Mouse (Mus musculus) intestine, embryonic 15.5 days (tissue): ENCODE measurements at regions not wholly inside any gene's neighbourhood (a gene's known extent, or its start where the extent isn't known, plus 50 kb on each side); places are given as distances from the start of the nearest gene placed in this dataset.
"Not testable (repeated sequence)": the region's sequence is repeated elsewhere in the genome, so short reads cannot be mapped to it uniquely, and the experiment has no call there.

ENCODE experiments used
- ATAC-seq: fragments of 200-750 bp; cut with Nextera tagmentation; 2 replicates; pipeline ENCODE4 v1.8.0; 2017; ENCODE audit warnings: moderate TSS enrichment, moderate library complexity
- H3K27ac ChIP-seq: fragments of 300-500 bp; sonication (generic); 2 replicates; pipeline ENCODE4 v1.5.1; 2015; ENCODE audit warnings: mild to moderate bottlenecking, inconsistent platforms
- H3K27me3 ChIP-seq: fragments of 300-500 bp; sonication (generic); replicated peaks from 2 replicates; pipeline ENCODE4 v1.6.1; 2015; ENCODE audit warnings: inconsistent platforms
- H3K36me3 ChIP-seq: fragments of 300-500 bp; sonication (generic); 2 replicates; pipeline ENCODE4 v1.6.1; 2015; ENCODE audit warnings: inconsistent platforms
- H3K4me1 ChIP-seq: fragments of 300-500 bp; sonication (generic); replicated peaks from 2 replicates; pipeline ENCODE4 v1.6.1; 2015; ENCODE audit warnings: inconsistent platforms
- H3K4me2 ChIP-seq: fragments of 300-500 bp; sonication (generic); replicated peaks from 2 replicates; pipeline ENCODE4 v1.6.1; 2015; ENCODE audit warnings: mild to moderate bottlenecking, inconsistent platforms
- H3K4me3 ChIP-seq: fragments of 300-500 bp; sonication (generic); replicated peaks from 2 replicates; pipeline ENCODE4 v1.5.1; 2015; ENCODE audit warnings: inconsistent platforms
- H3K9ac ChIP-seq: fragments of 300-500 bp; sonication (generic); 2 replicates; pipeline ENCODE4 v1.6.1; 2015; ENCODE audit warnings: inconsistent platforms
- H3K9me3 ChIP-seq: fragments of 300-500 bp; sonication (generic); 2 replicates; pipeline ENCODE4 v1.6.1; 2016; ENCODE audit warnings: inconsistent platforms
- WGBS: fragments of 180-500 bp; shearing (Covaris S2); methylation state at CpG from one replicate; pipeline ENCODE4 v1.1.7; 2015; 5-methylcytosine and 5-hydroxymethylcytosine counted together

- H3K9ac ChIP-seq = no peak overlapping the region
- no peak overlapping the region for H3K4me3 ChIP-seq
- H3K27ac ChIP-seq = no peak overlapping the region
- H3K36me3 ChIP-seq = no peaks in the 10 kb centered on the region
- WGBS = 88% methylated on average over 3 of the region's 3 CpGs
- ATAC-seq = no peak
- no peak overlapping the region for H3K4me2 ChIP-seq
- no peaks in the 10 kb centered on the region for H3K27me3 ChIP-seq
- H3K4me1 ChIP-seq = no peaks in the 10 kb centered on the region
- H3K9me3 ChIP-seq = no peaks in the 10 kb centered on the region
These were observed 171.9 kb upstream of the Pum3 start for GRCm38 (mm10) chr19:27601551-27601950.

- not testable (repeated sequence) for H3K4me1 ChIP-seq, H3K27ac ChIP-seq, H3K9me3 ChIP-seq, H3K4me2 ChIP-seq, H3K36me3 ChIP-seq, ATAC-seq, H3K9ac ChIP-seq, H3K27me3 ChIP-seq, H3K4me3 ChIP-seq
- 86% methylated on average over 9 of the region's 9 CpGs for WGBS
These were observed 170.8 kb upstream of the Pum3 start for GRCm38 (mm10) chr19:27600386-27600785.

- no peak for ATAC-seq
- Histone ChIP-seq H3K4me1 (no peaks in the 10 kb centered on the region), H3K4me2 (no peak overlapping the region), H3K27ac (no peak overlapping the region), H3K9me3 (no peaks in the 10 kb centered on the region), H3K4me3 (no peak overlapping the region), H3K9ac (no peak overlapping the region), H3K36me3 (no peaks in the 10 kb centered on the region), H3K27me3 (no peaks in the 10 kb centered on the region)
- WGBS = 58% methylated on average over 10 of the region's 10 CpGs
These were observed 170.1 kb upstream of the Pum3 start for GRCm38 (mm10) chr19:27599639-27600308.

- Histone ChIP-seq H3K4me1 (no peaks in the 10 kb centered on the region), H3K9ac (no peak overlapping the region), H3K4me2 (no peak overlapping the region), H3K27ac (no peak overlapping the region), H3K36me3 (no peaks in the 10 kb centered on the region), H3K27me3 (no peaks in the 10 kb centered on the region), H3K4me3 (no peak overlapping the region), H3K9me3 (no peaks in the 10 kb centered on the region)
- 88% methylated on average over 5 of the region's 5 CpGs for WGBS
- ATAC-seq = no peak
These were observed 168.7 kb upstream of the Pum3 start for GRCm38 (mm10) chr19:27598350-27598749.

GRCm38 (mm10) chr19:27585566-27585965 is 155.9 kb upstream of the Pum3 start:
- no peak overlapping the region for H3K27ac ChIP-seq
- no peaks in the 10 kb centered on the region for H3K27me3 ChIP-seq
- H3K9ac ChIP-seq = no peak overlapping the region
- ATAC-seq = no peak
- H3K36me3 ChIP-seq = no peaks in the 10 kb centered on the region
- 82% methylated on average over 6 of the region's 6 CpGs for WGBS
- no peaks in the 10 kb centered on the region; the same call in 1 of the 2 replicates for H3K4me1 ChIP-seq
- H3K4me3 ChIP-seq = no peak overlapping the region
- no peak overlapping the region for H3K4me2 ChIP-seq
- H3K9me3 ChIP-seq = no peaks in the 10 kb centered on the region

GRCm38 (mm10) chr19:27582111-27582500 is 152.5 kb upstream of the Pum3 start:
- Histone ChIP-seq H3K27me3 (no peaks in the 10 kb centered on the region), H3K27ac (no peak overlapping the region), H3K9me3 (no peaks in the 10 kb centered on the region), H3K9ac (no peak overlapping the region), H3K4me2 (no peak overlapping the region), H3K4me1 (no peaks in the 10 kb centered on the region; the same call in 1 of the 2 replicates), H3K36me3 (no peaks in the 10 kb centered on the region), H3K4me3 (no peak overlapping the region)
- no peak for ATAC-seq
- 46% methylated on average over 8 of the region's 8 CpGs for WGBS

- 39% methylated on average over 6 of the region's 6 CpGs for WGBS
- Histone ChIP-seq H3K27ac (no peak overlapping the region), H3K4me1 (no peaks in the 10 kb centered on the region; the same call in 1 of the 2 replicates), H3K9ac (no peak overlapping the region), H3K4me2 (no peak overlapping the region), H3K9me3 (no peaks in the 10 kb centered on the region), H3K27me3 (no peaks in the 10 kb centered on the region), H3K4me3 (no peak overlapping the region), H3K36me3 (no peaks in the 10 kb centered on the region)
- ATAC-seq = peak; percentile 49; the same call in 1 of the 2 replicates
These were observed 151.9 kb upstream of the Pum3 start for GRCm38 (mm10) chr19:27581362-27582110.

- Histone ChIP-seq H3K4me2 (no peak overlapping the region), H3K4me3 (no peak overlapping the region), H3K27me3 (no peaks in the 10 kb centered on the region), H3K4me1 (no peaks in the 10 kb centered on the region; the same call in 1 of the 2 replicates), H3K36me3 (no peaks in the 10 kb centered on the region), H3K9ac (no peak overlapping the region), H3K9me3 (no peaks in the 10 kb centered on the region), H3K27ac (no peak overlapping the region)
- no peak for ATAC-seq
These were observed 146.9 kb upstream of the Pum3 start for GRCm38 (mm10) chr19:27576478-27576877.

GRCm38 (mm10) chr19:27566929-27567328 is 137.3 kb upstream of the Pum3 start:
- no peaks in the 10 kb centered on the region for H3K27me3 ChIP-seq
- no peaks in the 10 kb centered on the region for H3K36me3 ChIP-seq
- no peak overlapping the region for H3K27ac ChIP-seq
- WGBS = 86% methylated on average over 8 of the region's 8 CpGs
- no peak overlapping the region for H3K4me3 ChIP-seq
- no peak overlapping the region for H3K4me2 ChIP-seq
- H3K4me1 ChIP-seq = no peaks in the 10 kb centered on the region
- no peak for ATAC-seq
- no peaks in the 10 kb centered on the region for H3K9me3 ChIP-seq
- H3K9ac ChIP-seq = no peak overlapping the region

GRCm38 (mm10) chr19:27566060-27566459 is 136.4 kb upstream of the Pum3 start:
- Histone ChIP-seq H3K27me3 (no peaks in the 10 kb centered on the region), H3K4me1 (no peaks in the 10 kb centered on the region), H3K4me2 (no peak overlapping the region), H3K27ac (no peak overlapping the region), H3K36me3 (no peaks in the 10 kb centered on the region), H3K9ac (no peak overlapping the region), H3K4me3 (no peak overlapping the region), H3K9me3 (no peaks in the 10 kb centered on the region)
- WGBS = 78% methylated on average over 3 of the region's 3 CpGs
- ATAC-seq = no peak

- H3K4me1 ChIP-seq = no peaks in the 10 kb centered on the region
- H3K9ac ChIP-seq = no peak overlapping the region
- no peak overlapping the region for H3K4me3 ChIP-seq
- no peak overlapping the region for H3K27ac ChIP-seq
- H3K4me2 ChIP-seq = no peak overlapping the region
- ATAC-seq = no peak
- H3K9me3 ChIP-seq = no peaks in the 10 kb centered on the region
- no peaks in the 10 kb centered on the region for H3K27me3 ChIP-seq
- no peaks in the 10 kb centered on the region for H3K36me3 ChIP-seq
- 70% methylated on average over 5 of the region's 5 CpGs for WGBS
These were observed 134.5 kb upstream of the Pum3 start for GRCm38 (mm10) chr19:27564086-27564485.

- no peak for ATAC-seq
These were observed 134.0 kb upstream of the Pum3 start for GRCm38 (mm10) chr19:27563592-27563991.

GRCm38 (mm10) chr19:27558199-27558598 is 128.6 kb upstream of the Pum3 start:
- no peaks in the 10 kb centered on the region for H3K9me3 ChIP-seq
- H3K9ac ChIP-seq = no peak overlapping the region
- H3K27ac ChIP-seq = no peak overlapping the region
- no peaks in the 10 kb centered on the region for H3K36me3 ChIP-seq
- H3K4me2 ChIP-seq = no peak overlapping the region
- no peak for ATAC-seq
- no peaks in the 10 kb centered on the region for H3K4me1 ChIP-seq
- WGBS = 83% methylated on average over 3 of the region's 3 CpGs
- no peaks in the 10 kb centered on the region for H3K27me3 ChIP-seq
- no peak overlapping the region for H3K4me3 ChIP-seq

More at GRCm38 (mm10) chr19:27563592-27563991, 134.0 kb upstream of the Pum3 start:
- WGBS = 71% methylated on average over 9 of the region's 9 CpGs
- H3K27me3 ChIP-seq = no peaks in the 10 kb centered on the region
- no peaks in the 10 kb centered on the region for H3K36me3 ChIP-seq
- H3K4me2 ChIP-seq = no peak overlapping the region
- H3K9ac ChIP-seq = no peak overlapping the region
- H3K4me3 ChIP-seq = no peak overlapping the region
- H3K27ac ChIP-seq = no peak overlapping the region
- H3K9me3 ChIP-seq = no peaks in the 10 kb centered on the region
- no peaks in the 10 kb centered on the region for H3K4me1 ChIP-seq
